10 mouse cellular contexts compared by ENCODE assay signal in the genomic region with DNA sequence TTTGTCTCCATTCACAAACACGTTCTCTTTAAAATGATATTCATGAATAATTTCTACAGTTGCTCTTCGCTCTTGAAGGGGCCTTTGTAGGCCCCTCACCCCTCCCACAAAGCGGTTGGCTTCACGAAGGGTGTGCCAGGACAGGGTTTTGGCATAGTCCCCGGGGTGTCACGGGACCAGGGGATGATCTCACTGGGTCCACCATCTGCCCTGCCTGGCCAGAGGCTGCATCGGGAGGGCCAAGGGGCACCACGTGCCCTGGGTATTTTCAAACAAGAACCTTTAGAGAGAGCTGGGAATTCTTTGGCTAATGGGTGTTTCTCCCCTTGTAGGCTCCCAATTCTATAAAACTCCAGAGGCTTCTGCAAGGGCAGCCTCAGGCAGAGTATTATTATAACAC. TPM values are rescaled to one million over a fixed set of nuclear protein-coding genes. Genes with fewer than 3 reads are reported as not detected.
DNase-seq lines count a peak whose midpoint lies in the region; ATAC-seq lines count a peak whose summit lies in the region.
"Had no signal": no experiment of that assay in that cellular context is flagged by ENCODE, and none has a peak within 500 bp of the region (broad histone marks: within the 10 kb centered on the region; RNA-seq: fewer than 3 reads in every experiment).

No protein-coding gene starts in this region.

- no peaks in the 10 kb centered on the region for H3K27me3 ChIP-seq in forebrain, embryonic 15.5 days
- no peaks in the 10 kb centered on the region for H3K27me3 ChIP-seq in forebrain, embryonic 11.5 days (ENCODE audit: control insufficient read depth, insufficient read depth, low read length)
- H3K27me3 ChIP-seq in hindbrain, embryonic 13.5 days, result no peaks in the 10 kb centered on the region
- H3K27me3 ChIP-seq: neural tube, embryonic 12.5 days had no signal

- DNase-seq in forebrain, embryonic 11.5 days (ENCODE audit: low spot score), result no peak
- DNase-seq in adrenal gland, postnatal 10 days, result peak; percentile 84
- DNase-seq in kidney, postnatal 25 days, result peak; percentile 91 to 96
- peak; percentile 39 for DNase-seq in retina, postnatal 7 days (ENCODE audit: low read depth, low spot score)
- DNase-seq in thymus, postnatal 25 days, result no peak

- peak; percentile 75 for ATAC-seq in forebrain, embryonic 15.5 days (replicated peaks)
- no peak for ATAC-seq in forebrain, embryonic 11.5 days (replicated peaks; ENCODE audit: low FRiP score)
- ATAC-seq in frontal cortex, adult (ENCODE audit: low TSS enrichment), result peak; percentile 29; the same call in 1 of the 2 replicates
- no peak for ATAC-seq in hindbrain, embryonic 13.5 days (ENCODE audit: low FRiP score)

- no peak overlapping the region for H3K4me2 ChIP-seq in forebrain, embryonic 15.5 days (replicated peaks)
- no peak overlapping the region for H3K4me2 ChIP-seq in forebrain, embryonic 11.5 days (ENCODE audit: low read depth, low read length, severe bottlenecking)
- H3K4me2 ChIP-seq in hindbrain, embryonic 13.5 days, result no peak overlapping the region
- H3K4me2 ChIP-seq: neural tube, embryonic 12.5 days had no signal

- H3K4me1 ChIP-seq in forebrain, embryonic 15.5 days, result peaks cover 12% of the 10 kb centered on the region
- no peaks in the 10 kb centered on the region for H3K4me1 ChIP-seq in forebrain, embryonic 11.5 days (replicated peaks; ENCODE audit: control insufficient read depth, insufficient read depth, low read length)
- peaks cover 31% of the 10 kb centered on the region for H3K4me1 ChIP-seq in hindbrain, embryonic 13.5 days (replicated peaks)

- no peak overlapping the region for H3K4me3 ChIP-seq in forebrain, embryonic 15.5 days
- no peak overlapping the region for H3K4me3 ChIP-seq in forebrain, embryonic 11.5 days (ENCODE audit: low read depth, low read length)
- no peak overlapping the region for H3K4me3 ChIP-seq in hindbrain, embryonic 13.5 days
- H3K4me3 ChIP-seq: neural tube, embryonic 12.5 days had no signal

- H3K9ac ChIP-seq in forebrain, embryonic 15.5 days (replicated peaks), result no peak overlapping the region
- H3K9ac ChIP-seq in forebrain, embryonic 11.5 days (ENCODE audit: low read length), result no peak overlapping the region
- no peak overlapping the region for H3K9ac ChIP-seq in hindbrain, embryonic 13.5 days
- H3K9ac ChIP-seq: neural tube, embryonic 12.5 days had no signal

- no peaks in the 10 kb centered on the region for H3K36me3 ChIP-seq in forebrain, embryonic 15.5 days
- H3K36me3 ChIP-seq in forebrain, embryonic 11.5 days (ENCODE audit: control insufficient read depth, insufficient read depth, low read length), result no peaks in the 10 kb centered on the region
- peaks cover 4% of the 10 kb centered on the region; the same call in 1 of the 2 replicates for H3K36me3 ChIP-seq in hindbrain, embryonic 13.5 days
- H3K36me3 ChIP-seq: neural tube, embryonic 12.5 days had no signal

- 50% methylated on average over 8 of the region's 8 CpGs for WGBS in forebrain, embryonic 15.5 days
- WGBS in forebrain, embryonic 11.5 days, result 86% methylated on average over 8 of the region's 8 CpGs
- WGBS in hindbrain, embryonic 13.5 days, result 56% methylated on average over 8 of the region's 8 CpGs

- H3K9me3 ChIP-seq in forebrain, embryonic 15.5 days, result no peaks in the 10 kb centered on the region
- no peaks in the 10 kb centered on the region for H3K9me3 ChIP-seq in forebrain, embryonic 11.5 days (ENCODE audit: control insufficient read depth, low read length)
- H3K9me3 ChIP-seq in hindbrain, embryonic 13.5 days, result no peaks in the 10 kb centered on the region
- H3K9me3 ChIP-seq: neural tube, embryonic 12.5 days had no signal

- peak overlapping the region; percentile 22 for H3K27ac ChIP-seq in forebrain, embryonic 15.5 days (replicated peaks)
- H3K27ac ChIP-seq in forebrain, embryonic 11.5 days (ENCODE audit: low read depth, low read length), result no peak overlapping the region
- H3K27ac ChIP-seq in hindbrain, embryonic 13.5 days, result no peak overlapping the region
- H3K27ac ChIP-seq: neural tube, embryonic 12.5 days had no signal

RNA-seq across cellular contexts. Expression of a gene that starts 41.2 kb away (rescaled TPM):
- 672 and 718 TPM in 2 replicates for polyA plus RNA-seq in forebrain, embryonic 15.5 days (2015; fragmentation: Nextera tagmentation; extraction: Ambion mirVana)
- polyA plus RNA-seq in forebrain, embryonic 11.5 days (2014; fragmentation: Nextera tagmentation; extraction: Ambion mirVana), result 33.0 and 43.1 TPM in 2 replicates
- 10 to 100 TPM; 50.9 to 69.5 TPM for total RNA-seq in adrenal gland, postnatal 10 days (2021)
- polyA plus RNA-seq in hindbrain, embryonic 13.5 days (2015; fragmentation: Nextera tagmentation; extraction: Ambion mirVana), result 711 and 738 TPM in 2 replicates
- total RNA-seq: common myeloid progenitor, adult 5-6 weeks had no signal

Comparison
In these comparisons a context has a peak if more than half of its experiments do, and no peak if none do; other contexts are left out.
1. ATAC-seq: peak in forebrain, embryonic 15.5 days (single experiment) and frontal cortex, adult (single experiment); none in forebrain, embryonic 11.5 days (single experiment) and hindbrain, embryonic 13.5 days (single experiment).
2. RNA of a gene that starts 41.2 kb away (polyA plus RNA-seq): 672 to 718 TPM in forebrain, embryonic 15.5 days and 711 to 738 TPM in hindbrain, embryonic 13.5 days; 33.0 to 43.1 TPM in forebrain, embryonic 11.5 days; every median in the first group is over 10 times any median in the second.
3. DNase-seq: peak in adrenal gland, postnatal 10 days (single experiment), kidney, postnatal 25 days (2 of 2) and retina, postnatal 7 days (single experiment); none in forebrain, embryonic 11.5 days (single experiment) and thymus, postnatal 25 days (single experiment).